In genomic region chr11:61342505-61343420, GRCm38 (mm10) we compare ENCODE assay signal across 8 mouse cellular contexts. TPM values are rescaled to one million over a fixed set of nuclear protein-coding genes. Genes with fewer than 3 reads are reported as not detected.
A peak's percentile ranks its signal among the peaks of the same experiment; 100 is the strongest.
DNase-seq lines count a peak whose midpoint lies in the region; ATAC-seq and TF ChIP-seq lines count a peak whose summit lies in the region.

Gene Slc47a2, minus strand, starts transcription at chr11:61342860.

- H3K9me3 ChIP-seq in E14TG2a.4 (ENCODE audit: low read length): no peaks in the 10 kb centered on the region
- no peaks in the 10 kb centered on the region for H3K9me3 ChIP-seq in embryonic facial prominence, embryonic 14.5 days (ENCODE audit: control insufficient read depth, low read length)
- no peaks in the 10 kb centered on the region for H3K9me3 ChIP-seq in hindbrain, postnatal 0 days (ENCODE audit: low read length)
- no peaks in the 10 kb centered on the region for H3K9me3 ChIP-seq in lung, embryonic 14.5 days (ENCODE audit: low read depth, low read length)

- peak within 1 kb of the TSS; percentile 66 for H3K4me2 ChIP-seq in embryonic facial prominence, embryonic 14.5 days (ENCODE audit: low read depth, low read length)
- H3K4me2 ChIP-seq in hindbrain, postnatal 0 days (ENCODE audit: low read depth, low read length): peak within 1 kb of the TSS; percentile 67
- peak within 1 kb of the TSS; percentile 71 for H3K4me2 ChIP-seq in lung, embryonic 14.5 days

- no peak for TF ChIP-seq POLR2A in small intestine, adult 2 months (IDR thresholded peaks at IDR 0.05; ENCODE audit: low read depth, low read length)

- no peak for ATAC-seq in embryonic facial prominence, embryonic 14.5 days (ENCODE audit: low read depth)
- 0 out of 2 replicates have a peak, but pooled peaks have one; percentile 18 for ATAC-seq in hindbrain, postnatal 0 days
- ATAC-seq in lung, embryonic 14.5 days (ENCODE audit: insufficient read depth): peak; percentile 44; the same call in 1 of the 2 replicates

- H3K9ac ChIP-seq in embryonic facial prominence, embryonic 14.5 days (ENCODE audit: low read depth, low read length): peak within 1 kb of the TSS; percentile 54
- H3K9ac ChIP-seq in hindbrain, postnatal 0 days (replicated peaks; ENCODE audit: low read length): 0 out of 2 replicates have a peak within 1 kb of the TSS, but pooled peaks have one; percentile 13
- peak within 1 kb of the TSS; percentile 32; the same call in 1 of the 2 replicates for H3K9ac ChIP-seq in lung, embryonic 14.5 days

- peak; percentile 45 for TF ChIP-seq CTCF in E14TG2a.4 (conservative IDR thresholded peaks at IDR 0.05; ENCODE audit: low read length)
- peak; percentile 64 for TF ChIP-seq CTCF in hindbrain, postnatal 0 days (IDR thresholded peaks at IDR 0.05; ENCODE audit: low read depth)
- peak; percentile 76 for TF ChIP-seq CTCF in lung, embryonic 14.5 days (IDR thresholded peaks at IDR 0.05; ENCODE audit: low read depth)
- peak; percentile 27; the same call in 1 of the 2 replicates for TF ChIP-seq CTCF in small intestine, adult 2 months (IDR thresholded peaks at IDR 0.05; ENCODE audit: extremely low read depth, insufficient read length, insufficient replicate concordance, low read depth, low read length)

- peak within 1 kb of the TSS; percentile 74 for H3K4me3 ChIP-seq in E14TG2a.4 (replicated peaks; ENCODE audit: low read length)
- peak within 1 kb of the TSS; percentile 43 for H3K4me3 ChIP-seq in embryonic facial prominence, embryonic 14.5 days (ENCODE audit: low read depth, low read length)
- peak within 1 kb of the TSS; percentile 36 for H3K4me3 ChIP-seq in hindbrain, postnatal 0 days (ENCODE audit: low read length)
- peak within 1 kb of the TSS; percentile 40 for H3K4me3 ChIP-seq in lung, embryonic 14.5 days (ENCODE audit: low read depth, low read length)
- H3K4me3 ChIP-seq in small intestine, adult 2 months (ENCODE audit: low read depth, low read length): peak within 1 kb of the TSS; percentile 43

- H3K36me3 ChIP-seq in E14TG2a.4 (ENCODE audit: insufficient read depth, low read length): peaks cover 6% of the 10 kb centered on the region; the same call in 1 of the 2 replicates
- H3K36me3 ChIP-seq in embryonic facial prominence, embryonic 14.5 days (ENCODE audit: control insufficient read depth, insufficient read depth, low read length): no peaks in the 10 kb centered on the region
- H3K36me3 ChIP-seq in hindbrain, postnatal 0 days (ENCODE audit: insufficient read depth, low read length): no peaks in the 10 kb centered on the region
- H3K36me3 ChIP-seq in lung, embryonic 14.5 days (ENCODE audit: insufficient read depth): no peaks in the 10 kb centered on the region
- no peaks in the 10 kb centered on the region for H3K36me3 ChIP-seq in small intestine, adult 2 months (ENCODE audit: control insufficient read depth, insufficient read depth, low read length)

- peaks cover 11% of the 10 kb centered on the region for H3K4me1 ChIP-seq in E14TG2a.4 (replicated peaks; ENCODE audit: low read depth, low read length)
- H3K4me1 ChIP-seq in embryonic facial prominence, embryonic 14.5 days (ENCODE audit: control insufficient read depth, insufficient read depth, low read length): no peaks in the 10 kb centered on the region; the same call in 1 of the 2 replicates
- no peaks in the 10 kb centered on the region for H3K4me1 ChIP-seq in hindbrain, postnatal 0 days (ENCODE audit: insufficient read depth, low read length)
- peaks cover 4% of the 10 kb centered on the region; the same call in 1 of the 2 replicates for H3K4me1 ChIP-seq in lung, embryonic 14.5 days (ENCODE audit: insufficient read depth)
- peaks cover 2% of the 10 kb centered on the region for H3K4me1 ChIP-seq in small intestine, adult 2 months (ENCODE audit: control insufficient read depth, insufficient read depth, insufficient read length, low read length)

- no peak within 1 kb of the TSS for H3K27ac ChIP-seq in embryonic facial prominence, embryonic 14.5 days (replicated peaks; ENCODE audit: low read depth, low read length)
- no peak within 1 kb of the TSS for H3K27ac ChIP-seq in hindbrain, postnatal 0 days
- no peak within 1 kb of the TSS for H3K27ac ChIP-seq in lung, embryonic 14.5 days (ENCODE audit: low read depth)
- H3K27ac ChIP-seq in small intestine, adult 2 months (ENCODE audit: insufficient read depth, low read depth, low read length): no peak within 1 kb of the TSS

- DNase-seq in B cell, adult 2 months: peak; percentile 31 to 55
- peak; percentile 65 for DNase-seq in embryonic facial prominence, embryonic 14.5 days (ENCODE audit: low spot score)
- peak; percentile 54 for DNase-seq in hindbrain, postnatal 0 days (ENCODE audit: low spot score)
- peak; percentile 84 for DNase-seq in lung, embryonic 14.5 days
- no peak for DNase-seq in right cerebral cortex, postnatal 25 days
- no peak for DNase-seq in MN1 (ENCODE audit: low spot score)

- peaks cover 52% of the 10 kb centered on the region for H3K27me3 ChIP-seq in E14TG2a.4 (ENCODE audit: insufficient read depth, low read length)
- peaks cover 43% of the 10 kb centered on the region for H3K27me3 ChIP-seq in embryonic facial prominence, embryonic 14.5 days (replicated peaks; ENCODE audit: control insufficient read depth, insufficient read depth, low read length)
- 0 out of 2 replicates have a peak, but pooled peaks cover 11% of the 10 kb centered on the region for H3K27me3 ChIP-seq in hindbrain, postnatal 0 days (ENCODE audit: insufficient read depth, low read length)
- H3K27me3 ChIP-seq in lung, embryonic 14.5 days (ENCODE audit: insufficient read depth, low read length): peaks cover 22% of the 10 kb centered on the region
- H3K27me3 ChIP-seq in small intestine, adult 2 months (ENCODE audit: control insufficient read depth, insufficient read depth, low read length): peaks cover 11% of the 10 kb centered on the region

- 4% methylated on average over 42 of the region's 61 CpGs for WGBS in embryonic facial prominence, embryonic 14.5 days
- 3% methylated on average over 61 of the region's 61 CpGs for WGBS in hindbrain, postnatal 0 days
- 2% methylated on average over 61 of the region's 61 CpGs for WGBS in lung, embryonic 14.5 days
- 7% methylated on average over 61 of the region's 61 CpGs for WGBS in small intestine, adult 2 months

RNA-seq across cellular contexts. Expression of gene Slc47a2, which starts in this region (rescaled TPM):
- polyA plus RNA-seq in embryonic facial prominence, embryonic 14.5 days (2014; fragmentation: Nextera tagmentation; extraction: Ambion mirVana): 0.29 TPM in 1 of 2 replicates, not detected in the other
- 0.16 TPM in 1 of 2 replicates, not detected in the other for total RNA-seq in hindbrain, postnatal 0 days (2014; rRNA removed)
- polyA plus RNA-seq in hindbrain, postnatal 0 days (2015; fragmentation: Nextera tagmentation; extraction: Ambion mirVana): 0.14 and 0.21 TPM in 2 replicates
- polyA plus RNA-seq in lung, embryonic 14.5 days (2014; fragmentation: Nextera tagmentation; extraction: Ambion mirVana): not detected in 2 replicates
- 0.06 TPM in 1 of 2 replicates, not detected in the other for polyA plus RNA-seq in small intestine, adult 2 months (2012; rRNA removed)

Comparison
In these comparisons a context has a peak if more than half of its experiments do, and no peak if none do; other contexts are left out.
1. Peak in DNase-seq, H3K4me3 ChIP-seq, H3K9ac ChIP-seq and H3K4me2 ChIP-seq in embryonic facial prominence, embryonic 14.5 days; RNA of the gene not detected or under 1 TPM.
2. Peak in DNase-seq, ATAC-seq, H3K4me3 ChIP-seq, H3K9ac ChIP-seq and H3K4me2 ChIP-seq in hindbrain, postnatal 0 days; RNA of the gene not detected or under 1 TPM.
3. Peak in DNase-seq, ATAC-seq, H3K4me3 ChIP-seq, H3K9ac ChIP-seq and H3K4me2 ChIP-seq in lung, embryonic 14.5 days; RNA of the gene not detected or under 1 TPM.
4. DNase-seq: peak in B cell, adult 2 months (2 of 2); none in right cerebral cortex, postnatal 25 days (single experiment) and MN1 (single experiment).
5. Peak in every context shown above with its lines, with median percentiles within 50 percentile points of each other: H3K4me3 ChIP-seq, CTCF ChIP-seq, H3K4me2 ChIP-seq and H3K9ac ChIP-seq.